Mouse (Mus musculus): ENCODE results near the gene Kcnh8. TPM values are rescaled to one million over a fixed set of nuclear protein-coding genes. Genes with fewer than 3 reads are reported as not detected.

The Kcnh8 gene
- total RNA-seq (2023) = not detected

GRCm38 (mm10) chr17:52602093-52602780, at the start of gene Kcnh8:
Gene Kcnh8, plus strand, starts transcription at chr17:52602709.

